Mouse (Mus musculus) heart, postnatal 10 days (tissue): ENCODE data around the gene Myh6. TPM values are rescaled to one million over a fixed set of nuclear protein-coding genes. Genes with fewer than 3 reads are reported as not detected.
A peak's percentile ranks its signal among the peaks of the same experiment; 100 is the strongest.

Experiments used
- DNase-seq, 2 experiments: peaks; one replicate each; pipeline ENCODE4 v3.0.0; 2021
- intact Hi-C: fragments of 180-260 bp; cut with DNase I; formaldehyde crosslinking; loops from one replicate; pipeline ENCODE4 v1.15.1; 2025
- microRNA-seq, 2 experiments: library from miRNA; unstranded; fragments of <30 nt; microRNA quantifications; one replicate each; pipeline ENCODE4 v1.2.0; 2022
- total RNA-seq, 2 experiments: library from RNA; stranded (reverse); gene quantifications; 2 replicates each; pipeline ENCODE4 v1.2.3; 2021

Myh6 gene
- total RNA-seq, 2 experiments from 2014 or later = 20,580 to 20,870 TPM

- no peak for DNase-seq
- intact Hi-C loops = loop anchor here (5.0 kb wide), 1 partner anchor 200 kb away; no protein-coding TSS in a partner anchor
Observed at GRCm38 (mm10) chr14:54897445-54897844, 69.3 kb downstream of the Myh6 start.

GRCm38 (mm10) chr14:54894296-54895151 is 72.2 kb downstream of the Myh6 start:
- intact Hi-C loops = loop anchor here (5.0 kb wide), 1 partner anchor 203 kb away; no protein-coding TSS in a partner anchor
- peak; percentile 74 to 78 for DNase-seq

- peak; percentile 99 for DNase-seq
- intact Hi-C loops = no loop called here
Observed at GRCm38 (mm10) chr14:54893651-54894181, 73.0 kb downstream of the Myh6 start.

- DNase-seq = no peak
- intact Hi-C loops = no loop called here
Observed at GRCm38 (mm10) chr14:54892200-54892599, 74.5 kb downstream of the Myh6 start, which contains the start of gene Pabpn1. Pabpn1 (plus strand) TSS chr14:54892500.

Small RNA genes within 50 kb of the gene (microRNA-seq; reads per million reads assigned to microRNA genes)
- 2,035 to 4,380 reads per million in 2 experiments for gene Mir208a
- gene Mir208b = 1,844 to 5,145 reads per million in 2 experiments

Other genes with a start within 250 kb of the Myh6 start
- 1 to 10 TPM; 2.4 to 3.6 TPM for gene Slc7a8, start 185.0 kb downstream of the Myh6 start, total RNA-seq
- not detected for gene Rnf212b, start 152.8 kb downstream of the Myh6 start, total RNA-seq
- gene Homez, start 96.0 kb downstream of the Myh6 start, total RNA-seq = 10 to 100 TPM in 1 of 2 experiments, 1 to 10 TPM in 1; 8.7 to 11.2 TPM
- gene Ppp1r3e, start 89.4 kb downstream of the Myh6 start, total RNA-seq = 1 to 10 TPM; 5.6 to 6.2 TPM
- gene Bcl2l2, start 83.5 kb downstream of the Myh6 start, total RNA-seq = 10 to 100 TPM; 39.3 to 41.8 TPM
- gene Gm20521, start 83.5 kb downstream of the Myh6 start, total RNA-seq = 1 to 10 TPM in 1 of 2 experiments, not detected in 1; 1.6 TPM
- gene Pabpn1, start 74.4 kb downstream of the Myh6 start, total RNA-seq = 100 to 1,000 TPM in 1 of 2 experiments, 10 to 100 TPM in 1; 99.4 to 103 TPM
- 10 to 100 TPM in 1 of 2 experiments, 1 to 10 TPM in 1; 9.6 to 10.8 TPM for gene Slc22a17, start 53.8 kb downstream of the Myh6 start, total RNA-seq
- 1 to 10 TPM; 7.4 TPM for gene Efs, start 40.8 kb downstream of the Myh6 start, total RNA-seq
- gene Il25, start 34.2 kb downstream of the Myh6 start, total RNA-seq = not detected
- under 1 TPM in 1 of 2 experiments, not detected in 1; 0.91 TPM for gene Cmtm5, start 30.7 kb downstream of the Myh6 start, total RNA-seq
- not detected for gene Gm17428, start 10.0 kb upstream of the Myh6 start, total RNA-seq
- gene Myh7, start 27.7 kb upstream of the Myh6 start, total RNA-seq = 1,000 to 10,000 TPM; 1,842 to 1,858 TPM
- gene Ngdn, start 48.5 kb upstream of the Myh6 start, total RNA-seq = 10 to 100 TPM; 30.6 to 33.9 TPM
- 1 to 10 TPM; 2.2 to 3.4 TPM for gene Zfhx2, start 125.4 kb upstream of the Myh6 start, total RNA-seq
- gene Thtpa, start 127.9 kb upstream of the Myh6 start, total RNA-seq = 10 to 100 TPM; 11.3 to 13.8 TPM
- gene Ap1g2, start 139.7 kb upstream of the Myh6 start, total RNA-seq = 1 to 10 TPM; 5.5 to 5.7 TPM
- gene Jph4, start 150.0 kb upstream of the Myh6 start, total RNA-seq = under 1 TPM; 0.12 to 0.15 TPM